Mouse (Mus musculus) ovary, postnatal 10 days (tissue): ENCODE measurements around the gene Ube2j1.

ENCODE experiments used
- DNase-seq: peaks from one replicate; pipeline ENCODE4 v3.0.0; 2022; ENCODE audit warnings: low spot score

Gene Ube2j1

GRCm38 (mm10) chr4:33071337-33071736, 40.1 kb downstream of the Ube2j1 start:
- no peak for DNase-seq

- no peak for DNase-seq
Measured at GRCm38 (mm10) chr4:33072526-33073161, 41.4 kb downstream of the Ube2j1 start.

DNA sequence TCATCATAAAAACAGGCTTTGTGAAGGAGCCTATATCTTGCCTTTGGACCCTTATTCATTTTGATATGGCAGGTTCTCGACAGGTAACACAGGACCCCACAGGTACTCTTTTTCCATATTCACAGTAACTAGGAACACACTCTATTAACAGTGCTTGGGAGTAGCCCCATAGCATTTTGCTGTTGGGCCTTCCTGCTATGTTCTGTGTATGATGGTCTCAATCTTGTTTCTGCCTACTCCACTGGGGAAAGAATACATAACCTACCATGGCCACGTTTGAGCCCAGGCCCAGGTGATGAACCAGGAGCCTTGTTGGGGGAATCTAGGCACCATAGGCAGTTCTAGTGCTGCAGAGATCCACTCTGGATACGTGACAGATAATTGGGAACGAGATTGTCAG, 43.2 kb downstream of the Ube2j1 start:
- DNase-seq: no peak

DNA sequence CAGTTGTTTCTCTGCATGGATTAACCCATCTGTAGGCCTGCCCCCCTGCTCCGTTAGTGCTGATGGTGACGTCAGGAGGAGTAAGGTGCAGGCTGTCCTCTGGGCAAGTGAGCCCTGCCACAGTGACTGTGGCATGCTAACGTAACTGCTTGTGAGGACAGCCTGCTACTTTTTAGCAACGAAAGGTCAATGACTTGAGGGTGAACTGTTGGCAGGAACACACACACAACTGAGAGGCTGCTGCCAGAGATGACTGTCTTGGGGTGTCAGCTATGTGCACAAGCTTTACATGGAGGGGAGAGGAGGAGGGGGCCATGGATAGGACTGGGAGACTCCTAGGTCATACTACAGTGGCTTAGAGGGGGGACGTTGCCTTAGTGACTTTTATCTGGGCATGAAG, 43.6 kb downstream of the Ube2j1 start:
- no peak for DNase-seq

- no peak for DNase-seq
Measured at GRCm38 (mm10) chr4:33075776-33076524, 44.7 kb downstream of the Ube2j1 start.

DNA sequence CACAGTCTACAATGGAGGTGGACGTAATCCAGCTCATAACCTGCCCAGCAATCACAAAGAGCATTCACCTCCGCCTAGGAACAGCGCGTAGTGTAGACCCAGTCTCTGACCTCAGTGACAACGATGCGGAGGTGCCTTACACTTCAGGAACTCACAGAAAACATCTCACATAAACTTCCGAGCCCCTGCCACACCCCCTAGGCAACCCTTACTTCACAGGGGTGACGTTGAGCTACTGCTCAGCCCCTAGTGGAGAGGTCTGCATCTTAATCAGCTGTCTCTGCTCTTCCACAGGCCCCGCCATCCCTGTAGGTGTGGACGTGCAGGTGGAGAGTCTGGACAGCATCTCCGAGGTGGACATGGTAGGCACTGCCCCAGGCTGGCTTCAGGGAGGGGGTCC, 45.9 kb downstream of the Ube2j1 start:
- no peak for DNase-seq

- no peak for DNase-seq
Measured at GRCm38 (mm10) chr4:33077724-33078123, 46.5 kb downstream of the Ube2j1 start.

- DNase-seq: no peak
Measured at GRCm38 (mm10) chr4:33078492-33078891, 47.3 kb downstream of the Ube2j1 start.

- DNase-seq: no peak
Measured at GRCm38 (mm10) chr4:33099118-33099694, 68.0 kb downstream of the Ube2j1 start.
